Mouse (Mus musculus) frontal cortex, postnatal 25 days (tissue): ENCODE data around the gene Rgs13.
"Not testable (repeated sequence)": the region's sequence is repeated elsewhere in the genome, so short reads cannot be mapped to it uniquely, and the experiment has no call there.

Source experiments
- DNase-seq, 2 experiments: peaks; one replicate each; pipeline ENCODE4 v3.0.0; 2022; ENCODE audit warnings: low spot score in 2 of 2

Rgs13 gene

GRCm38 (mm10) chr1:144152184-144152525 lies 25.0 kb downstream of the Rgs13 start:
- DNase-seq, result no peak

- DNase-seq, result no peak
These were observed 25.6 kb downstream of the Rgs13 start for GRCm38 (mm10) chr1:144151401-144152183.

GRCm38 (mm10) chr1:144149997-144150396 lies 27.2 kb downstream of the Rgs13 start:
- DNase-seq, result no peak

- DNase-seq, result not testable (repeated sequence)
These were observed 35.8 kb downstream of the Rgs13 start for GRCm38 (mm10) chr1:144141398-144141797.

- no peak for DNase-seq
These were observed 37.3 kb downstream of the Rgs13 start for GRCm38 (mm10) chr1:144139847-144140246.

GRCm38 (mm10) chr1:144127965-144128364 lies 49.2 kb downstream of the Rgs13 start:
- peak in 1 of 2 experiments; percentile 24 for DNase-seq

- no peak for DNase-seq
These were observed 57.1 kb downstream of the Rgs13 start for GRCm38 (mm10) chr1:144120042-144120441.

GRCm38 (mm10) chr1:144119456-144119855 lies 57.7 kb downstream of the Rgs13 start:
- no peak for DNase-seq

GRCm38 (mm10) chr1:144115848-144116727 lies 61.1 kb downstream of the Rgs13 start:
- DNase-seq, result no peak

GRCm38 (mm10) chr1:144113438-144114074 lies 63.6 kb downstream of the Rgs13 start:
- no peak for DNase-seq

- DNase-seq, result no peak
These were observed 64.2 kb downstream of the Rgs13 start for GRCm38 (mm10) chr1:144112946-144113345.

GRCm38 (mm10) chr1:144098587-144099258 lies 78.4 kb downstream of the Rgs13 start:
- DNase-seq, result no peak

GRCm38 (mm10) chr1:144090410-144090809 lies 86.8 kb downstream of the Rgs13 start:
- no peak for DNase-seq
